Mouse (Mus musculus) ES-E14 (cell line): ENCODE data around the gene Ssbp2.

ENCODE experiments used
- CHD2 ChIP-seq: IDR thresholded peaks from 2 replicates; pipeline ENCODE4 v1.6.1; 2014; ENCODE audit warnings: mild to moderate bottlenecking, low read depth, low read length, inconsistent platforms
- HCFC1 ChIP-seq: IDR thresholded peaks from 2 replicates; pipeline ENCODE4 v1.6.1; 2012; ENCODE audit warnings: low read length, inconsistent platforms, borderline replicate concordance; ENCODE audit not compliant: insufficient read depth

- TF ChIP-seq CHD2 (no peak), HCFC1 (no peak)
Observed at GRCm38 (mm10) chr13:91476596-91477100, 16.6 kb downstream of the Ssbp2 start.
